Mouse (Mus musculus) midbrain, embryonic 10.5 days (tissue): ENCODE measurements around the gene Vipr2. TPM values are rescaled to one million over a fixed set of nuclear protein-coding genes. Genes with fewer than 3 reads are reported as not detected.
A peak's percentile ranks its signal among the peaks of the same experiment; 100 is the strongest.

Experiments
- DNase-seq: peaks from one replicate; pipeline ENCODE4 v3.0.0-alpha.2; 2017; ENCODE audit warnings: low spot score
- H3K27ac ChIP-seq: fragments of 300-500 bp; sonication (generic); replicated peaks from 2 replicates; pipeline ENCODE4 v1.5.1; 2016; ENCODE audit warnings: mild to moderate bottlenecking
- H3K27me3 ChIP-seq: fragments of 300-500 bp; sonication (generic); 2 replicates; pipeline ENCODE4 v1.6.1; 2016; ENCODE audit warnings: low read depth, mild to moderate bottlenecking; ENCODE audit not compliant: poor library complexity, severe bottlenecking
- H3K36me3 ChIP-seq: fragments of 300-500 bp; sonication (generic); 2 replicates; pipeline ENCODE4 v1.6.1; 2016; ENCODE audit warnings: mild to moderate bottlenecking, moderate library complexity
- H3K4me1 ChIP-seq: fragments of 300-500 bp; sonication (generic); 2 replicates; pipeline ENCODE4 v1.6.1; 2016
- H3K4me3 ChIP-seq: fragments of 300-500 bp; sonication (generic); 2 replicates; pipeline ENCODE4 v1.5.1; 2016; ENCODE audit warnings: mild to moderate bottlenecking, moderate library complexity
- H3K9me3 ChIP-seq: fragments of 300-500 bp; sonication (generic); replicated peaks from 2 replicates; pipeline ENCODE4 v1.6.1; 2016; ENCODE audit warnings: mild to moderate bottlenecking
- WGBS: fragments of 180-500 bp; shearing (Covaris S2); methylation state at CpG from one replicate; pipeline ENCODE4 v1.1.7; 2016; 5-methylcytosine and 5-hydroxymethylcytosine counted together
- polyA plus RNA-seq: library from polyadenylated mRNA; unstranded; fragments of >200 nt; fragmentation: Nextera tagmentation; extraction: Ambion mirVana; gene quantifications from 2 replicates; pipeline ENCODE4 v1.2.1, GENCODE M21; 2016

The Vipr2 gene
- polyA plus RNA-seq, 1 experiment from 2014 or later, result 2.9 TPM

DNA sequence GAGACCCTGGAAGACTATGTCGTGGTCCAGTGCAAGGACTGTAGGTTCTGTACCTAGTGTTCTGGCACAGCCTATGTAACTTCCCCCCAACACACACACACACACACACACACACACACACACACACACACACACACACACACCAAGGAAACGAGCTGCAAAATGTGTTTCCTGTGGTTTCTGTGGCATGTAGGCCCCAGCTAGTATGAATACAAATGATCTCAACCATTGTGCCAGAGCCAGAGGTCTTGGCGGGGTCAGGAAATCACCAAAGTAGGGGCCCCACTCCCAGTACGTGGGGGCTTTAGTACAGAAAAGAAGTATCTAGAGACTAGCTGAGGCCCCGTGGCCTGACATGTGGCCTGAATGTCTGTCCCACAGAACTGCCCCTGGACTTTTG lies 67.7 kb downstream of the Vipr2 start:
- DNase-seq, result no peak
- H3K27ac ChIP-seq, result peak overlapping the region; percentile 80; the same call in 1 of the 2 replicates
- peaks cover 39% of the 10 kb centered on the region for H3K4me1 ChIP-seq
- H3K4me3 ChIP-seq, result no peak overlapping the region
- H3K9me3 ChIP-seq, result no peaks in the 10 kb centered on the region
- no peaks in the 10 kb centered on the region for H3K36me3 ChIP-seq
- WGBS, result 62% methylated on average over 5 of the region's 5 CpGs
- no peaks in the 10 kb centered on the region for H3K27me3 ChIP-seq

DNA sequence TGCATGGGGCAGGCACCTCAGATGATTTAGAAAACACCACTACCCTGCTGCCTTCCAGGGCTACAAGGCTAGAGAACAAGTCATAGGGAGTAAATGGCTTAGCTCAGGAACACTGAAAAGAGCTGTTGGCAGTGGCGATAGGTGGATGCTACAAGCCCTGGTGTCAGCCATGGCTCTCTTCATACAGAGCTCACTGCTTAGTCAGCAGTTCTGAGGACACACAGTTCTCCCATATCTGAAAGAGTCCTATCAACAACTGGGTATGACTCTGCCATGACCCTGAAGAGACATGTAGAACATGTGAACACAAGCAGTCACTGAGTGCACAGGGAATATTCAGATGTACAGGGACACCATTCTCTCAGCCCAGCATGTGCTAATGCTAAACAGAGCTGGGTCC lies 68.2 kb downstream of the Vipr2 start:
- H3K27me3 ChIP-seq, result no peaks in the 10 kb centered on the region
- H3K9me3 ChIP-seq, result no peaks in the 10 kb centered on the region
- peaks cover 35% of the 10 kb centered on the region for H3K4me1 ChIP-seq
- WGBS, result 93% methylated on average over 1 of the region's 1 CpGs
- no peak overlapping the region for H3K4me3 ChIP-seq
- no peak for DNase-seq
- no peaks in the 10 kb centered on the region for H3K36me3 ChIP-seq
- peak overlapping the region; percentile 80; the same call in 1 of the 2 replicates for H3K27ac ChIP-seq

DNA sequence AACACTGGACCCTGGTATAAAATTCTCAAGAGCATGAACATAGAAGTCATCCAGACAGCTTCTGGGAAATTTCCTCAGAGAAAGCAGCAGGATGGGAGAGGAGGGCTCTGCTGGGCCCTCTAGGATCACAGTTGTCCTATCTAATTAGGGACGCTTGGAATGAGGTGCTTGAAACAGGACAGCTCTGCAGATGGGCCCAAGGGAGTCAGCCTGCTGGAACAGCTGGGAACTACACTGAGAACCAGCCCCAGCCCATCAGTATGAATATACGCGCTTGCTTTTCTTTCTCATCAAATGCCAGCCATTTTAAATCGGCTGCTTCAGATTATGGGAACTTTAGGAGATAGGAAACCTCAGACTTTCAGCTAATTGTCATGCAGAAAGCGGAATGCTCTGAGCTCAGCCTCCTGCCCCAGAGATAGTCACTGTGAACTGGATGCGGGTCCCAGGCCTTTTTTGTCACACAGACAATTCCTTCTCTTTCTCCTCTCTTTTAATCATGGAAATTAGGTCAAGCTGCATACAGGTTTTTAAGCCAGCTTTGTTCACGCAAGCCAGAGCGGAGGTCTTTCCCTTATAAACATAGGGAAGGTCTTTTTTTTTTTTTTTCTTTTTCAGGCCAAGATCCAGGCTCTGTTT lies 69.6 kb downstream of the Vipr2 start:
- WGBS, result 26% methylated on average over 8 of the region's 8 CpGs
- Histone ChIP-seq H3K4me3 (no peak overlapping the region), H3K27ac (peak overlapping the region; percentile 80), H3K4me1 (peaks cover 35% of the 10 kb centered on the region), H3K36me3 (no peaks in the 10 kb centered on the region), H3K9me3 (no peaks in the 10 kb centered on the region), H3K27me3 (no peaks in the 10 kb centered on the region)
- DNase-seq, result peak; percentile 53

DNA sequence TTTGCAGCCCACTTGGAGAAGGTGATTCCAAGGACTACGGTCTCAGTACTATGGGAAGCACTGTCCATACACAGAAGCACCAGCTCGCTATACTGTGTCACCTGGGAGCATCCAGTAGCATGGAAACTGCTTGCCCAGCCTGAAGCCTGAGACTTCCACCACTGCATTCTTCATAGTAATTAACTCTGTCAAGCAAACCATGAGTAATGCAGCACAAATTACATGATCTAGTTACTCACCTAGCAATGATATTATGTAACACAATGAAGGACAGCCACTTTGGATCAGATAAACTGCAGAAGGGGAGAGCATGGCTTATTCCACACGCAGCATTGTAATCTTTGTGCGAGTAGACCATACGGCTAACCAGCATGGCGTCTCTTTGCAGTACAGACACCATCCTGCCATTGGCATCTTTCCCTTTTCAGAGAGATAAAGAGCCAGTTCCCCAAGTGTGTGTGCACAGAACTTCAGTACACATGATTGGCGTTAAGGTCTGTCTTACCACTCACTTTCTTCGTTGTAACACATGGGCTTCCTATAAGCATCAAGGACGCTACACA lies 75.4 kb downstream of the Vipr2 start:
- H3K4me1 ChIP-seq, result peaks cover 5% of the 10 kb centered on the region
- no peaks in the 10 kb centered on the region for H3K27me3 ChIP-seq
- no peak for DNase-seq
- no peaks in the 10 kb centered on the region for H3K9me3 ChIP-seq
- H3K27ac ChIP-seq, result no peak overlapping the region
- H3K36me3 ChIP-seq, result no peaks in the 10 kb centered on the region
- WGBS, result 92% methylated on average over 9 of the region's 9 CpGs
- H3K4me3 ChIP-seq, result no peak overlapping the region

DNA sequence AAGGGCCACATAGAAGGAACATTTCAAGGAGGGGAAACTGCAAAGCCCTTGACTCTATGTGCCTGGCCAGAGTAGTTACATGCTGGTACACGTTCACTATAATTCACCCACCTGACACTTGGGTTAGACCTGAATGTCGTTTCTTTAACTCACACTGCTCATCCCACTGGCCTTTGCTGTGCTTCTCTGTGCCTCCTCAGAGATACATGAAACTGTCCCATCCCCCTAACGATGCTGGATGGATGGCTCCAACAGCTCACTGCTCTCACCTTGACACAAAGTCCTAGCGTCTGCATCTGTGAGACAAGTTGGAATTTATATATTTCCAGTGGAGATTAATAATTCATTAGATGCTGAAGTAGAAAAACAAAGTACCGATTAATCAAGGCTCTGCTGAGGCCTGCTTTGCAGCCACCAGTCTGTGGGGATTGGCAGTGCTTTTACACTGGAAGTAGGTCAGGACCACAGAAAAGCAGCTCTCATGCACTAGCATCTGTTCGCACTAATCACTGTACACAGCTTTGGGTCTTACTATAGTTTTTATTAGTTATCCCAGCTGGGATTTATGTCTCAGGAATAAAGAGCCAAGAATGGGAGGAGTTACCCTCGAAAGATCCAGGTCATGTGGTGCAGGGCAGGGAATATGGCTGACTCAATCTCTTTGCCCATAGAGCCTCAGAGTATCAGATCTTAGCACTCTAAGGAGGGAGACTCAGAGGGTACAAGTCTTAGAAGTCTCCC lies 79.4 kb downstream of the Vipr2 start:
- H3K9me3 ChIP-seq, result no peaks in the 10 kb centered on the region
- H3K27ac ChIP-seq, result no peak overlapping the region
- H3K27me3 ChIP-seq, result no peaks in the 10 kb centered on the region
- no peaks in the 10 kb centered on the region for H3K4me1 ChIP-seq
- 89% methylated on average over 7 of the region's 7 CpGs for WGBS
- H3K4me3 ChIP-seq, result no peak overlapping the region
- no peaks in the 10 kb centered on the region for H3K36me3 ChIP-seq
- DNase-seq, result no peak

DNA sequence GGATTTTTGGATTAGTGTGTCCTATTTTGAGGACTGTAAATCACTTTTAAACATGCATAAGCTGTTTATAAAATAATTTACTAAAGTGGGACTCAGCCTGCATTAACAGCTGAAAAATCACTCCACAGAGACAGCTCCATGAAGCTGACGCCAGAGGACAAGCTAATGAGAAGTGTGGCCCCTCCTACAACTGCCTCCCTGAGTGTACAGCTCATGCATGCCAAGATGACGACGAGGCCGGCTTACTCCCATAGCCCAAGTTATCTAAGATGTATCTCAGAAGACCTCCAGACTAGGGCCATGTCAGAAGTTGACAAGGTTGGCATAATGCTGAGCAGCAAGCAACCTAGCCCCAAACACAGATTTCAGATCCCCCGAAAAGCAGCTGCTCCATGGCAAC lies 81.7 kb downstream of the Vipr2 start:
- no peak overlapping the region for H3K27ac ChIP-seq
- no peaks in the 10 kb centered on the region for H3K4me1 ChIP-seq
- 90% methylated on average over 5 of the region's 5 CpGs for WGBS
- no peak for DNase-seq
- no peak overlapping the region for H3K4me3 ChIP-seq
- H3K27me3 ChIP-seq, result no peaks in the 10 kb centered on the region
- H3K9me3 ChIP-seq, result no peaks in the 10 kb centered on the region
- no peaks in the 10 kb centered on the region for H3K36me3 ChIP-seq

DNA sequence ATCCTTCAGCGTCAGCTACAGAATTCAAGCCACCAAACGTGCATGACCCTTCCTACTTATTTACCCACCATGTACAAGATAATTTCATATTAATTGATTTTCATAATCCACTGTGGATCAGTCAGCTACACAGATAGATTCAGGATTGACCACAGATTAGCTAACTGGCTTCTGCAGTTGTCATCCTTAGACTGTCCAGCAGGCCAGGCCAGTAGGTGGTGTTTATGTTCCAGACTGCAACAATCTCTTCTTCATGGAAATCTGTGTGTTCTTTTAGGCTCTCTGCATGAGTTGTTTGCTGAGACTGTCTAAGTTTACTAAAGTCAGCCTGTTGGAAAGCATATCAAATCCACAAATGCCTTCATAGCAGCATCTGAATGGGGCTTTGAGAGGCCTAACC lies 82.2 kb downstream of the Vipr2 start:
- H3K36me3 ChIP-seq, result no peaks in the 10 kb centered on the region
- no peaks in the 10 kb centered on the region for H3K9me3 ChIP-seq
- H3K27me3 ChIP-seq, result no peaks in the 10 kb centered on the region
- H3K4me3 ChIP-seq, result no peak overlapping the region
- H3K4me1 ChIP-seq, result no peaks in the 10 kb centered on the region
- DNase-seq, result no peak
- 93% methylated on average over 2 of the region's 2 CpGs for WGBS
- H3K27ac ChIP-seq, result no peak overlapping the region

DNA sequence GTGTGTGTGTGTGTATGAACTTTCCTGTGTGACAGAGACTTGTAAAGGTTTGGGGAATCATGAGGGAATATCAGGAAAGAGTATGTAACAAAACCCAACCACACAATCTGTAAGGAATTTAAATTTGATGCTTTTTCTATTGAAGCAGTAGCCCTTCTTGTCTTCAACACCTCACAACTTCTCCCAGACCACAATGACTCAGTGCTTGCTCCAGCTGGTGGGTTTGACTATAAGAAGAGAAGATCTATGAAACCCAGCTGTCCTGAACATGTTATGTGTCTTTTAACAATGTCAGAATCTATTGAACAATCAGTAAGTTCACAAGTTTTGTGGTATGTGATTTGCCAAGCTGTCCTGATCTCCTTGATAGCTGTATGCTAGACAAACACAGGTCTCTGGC lies 87.8 kb downstream of the Vipr2 start:
- Histone ChIP-seq H3K27ac (no peak overlapping the region), H3K4me1 (no peaks in the 10 kb centered on the region), H3K9me3 (no peaks in the 10 kb centered on the region), H3K4me3 (no peak overlapping the region), H3K27me3 (no peaks in the 10 kb centered on the region), H3K36me3 (no peaks in the 10 kb centered on the region)
- DNase-seq, result no peak

DNA sequence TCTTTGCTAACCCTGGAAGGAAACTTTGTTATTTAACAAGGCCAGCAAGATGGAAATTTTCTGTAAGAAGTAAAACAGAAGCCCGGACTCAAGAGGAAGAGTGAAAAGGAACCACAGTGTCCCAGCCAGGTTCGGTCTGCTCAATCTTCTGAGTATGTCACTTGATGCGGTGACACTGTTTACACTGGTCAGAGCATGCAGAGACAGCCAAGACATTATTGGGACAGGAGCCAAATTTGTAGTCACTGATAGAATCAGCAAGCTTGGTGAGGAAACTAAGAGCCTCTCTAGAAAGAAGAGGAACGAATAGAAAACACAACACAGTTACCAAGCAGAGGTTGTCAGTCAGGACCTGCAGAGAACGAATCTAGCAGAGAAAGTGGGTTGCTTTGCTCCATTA lies 92.1 kb downstream of the Vipr2 start:
- 88% methylated on average over 5 of the region's 5 CpGs for WGBS
- Histone ChIP-seq H3K27me3 (no peaks in the 10 kb centered on the region), H3K4me3 (no peak overlapping the region), H3K4me1 (no peaks in the 10 kb centered on the region), H3K27ac (no peak overlapping the region), H3K9me3 (no peaks in the 10 kb centered on the region), H3K36me3 (no peaks in the 10 kb centered on the region)
- DNase-seq, result no peak

DNA sequence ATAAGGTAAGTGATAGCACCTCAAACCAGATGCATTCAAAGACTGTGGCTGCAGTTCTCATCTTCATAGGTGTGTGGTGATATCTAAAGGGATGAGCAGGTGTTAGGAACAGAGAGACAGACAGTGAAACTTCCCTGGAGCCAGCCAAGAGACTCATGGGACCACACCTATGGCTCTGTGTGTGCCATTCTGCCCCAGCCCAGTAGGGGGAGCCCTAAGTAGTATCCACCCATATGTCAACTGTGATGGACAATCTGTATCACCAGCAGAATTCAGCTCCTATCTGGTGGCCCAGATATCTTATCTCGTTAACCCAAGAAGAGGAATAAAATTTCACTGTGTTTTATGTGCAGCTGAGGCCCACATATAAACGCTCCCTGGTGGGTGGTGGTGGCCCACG lies 99.4 kb downstream of the Vipr2 start:
- no peak overlapping the region for H3K27ac ChIP-seq
- no peaks in the 10 kb centered on the region for H3K27me3 ChIP-seq
- no peak for DNase-seq
- 94% methylated on average over 3 of the region's 3 CpGs for WGBS
- H3K4me1 ChIP-seq, result no peaks in the 10 kb centered on the region
- H3K36me3 ChIP-seq, result no peaks in the 10 kb centered on the region
- H3K4me3 ChIP-seq, result no peak overlapping the region
- no peaks in the 10 kb centered on the region for H3K9me3 ChIP-seq

DNA sequence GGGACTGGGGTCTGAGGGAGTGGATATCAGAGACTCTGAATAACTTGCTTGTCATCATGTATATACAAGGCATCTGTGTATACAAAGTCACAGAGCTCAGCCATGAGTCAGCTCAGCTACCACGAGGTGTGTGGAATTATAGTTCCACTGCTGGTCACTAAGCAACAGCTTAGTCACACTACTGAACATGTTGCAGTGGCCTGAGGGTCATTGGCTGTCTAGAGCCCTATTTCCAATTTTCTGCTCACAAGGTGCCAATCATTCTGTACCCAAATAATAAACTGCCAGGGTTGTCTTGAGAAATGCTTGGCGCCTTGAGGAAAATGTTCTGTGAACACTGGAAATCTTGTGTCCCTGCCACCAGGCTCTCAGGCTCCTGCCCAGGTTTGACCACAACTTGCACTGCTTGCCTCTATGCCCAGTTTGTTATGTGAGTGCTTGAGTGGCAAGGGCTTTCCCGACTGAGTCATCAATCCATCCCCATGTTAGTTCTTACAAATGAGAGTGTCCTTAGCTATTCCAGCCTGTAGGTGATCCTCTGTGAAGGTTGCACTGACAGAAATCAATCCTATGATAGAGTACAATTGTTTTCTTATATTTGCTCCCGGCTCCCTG lies 104.0 kb downstream of the Vipr2 start:
- Histone ChIP-seq H3K4me3 (no peak overlapping the region), H3K9me3 (no peaks in the 10 kb centered on the region), H3K36me3 (no peaks in the 10 kb centered on the region), H3K27me3 (no peaks in the 10 kb centered on the region), H3K4me1 (no peaks in the 10 kb centered on the region), H3K27ac (no peak overlapping the region)
- 77% methylated on average over 4 of the region's 4 CpGs for WGBS
- no peak for DNase-seq

DNA sequence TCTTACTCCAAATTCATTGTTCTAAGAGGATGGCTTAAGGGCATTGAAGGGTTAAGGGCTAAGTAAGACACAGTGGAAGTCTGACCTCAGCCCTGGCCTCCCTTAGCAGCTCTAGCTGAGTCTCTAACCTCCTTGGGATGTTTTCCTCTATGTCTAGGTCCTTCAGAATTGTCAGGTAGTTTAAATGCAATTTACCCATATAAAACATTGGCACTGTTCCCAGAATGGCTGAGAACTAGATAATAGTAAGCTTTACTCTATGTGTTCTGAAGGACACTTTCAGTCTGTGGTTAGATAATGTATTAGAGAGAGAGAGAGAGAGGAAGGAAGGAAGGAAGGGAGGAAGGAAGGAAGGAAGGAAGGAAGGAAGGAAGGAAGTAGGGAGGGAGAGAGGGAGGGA lies 104.8 kb downstream of the Vipr2 start:
- H3K27me3 ChIP-seq, result no peaks in the 10 kb centered on the region
- no peak overlapping the region for H3K27ac ChIP-seq
- H3K4me1 ChIP-seq, result no peaks in the 10 kb centered on the region
- H3K36me3 ChIP-seq, result no peaks in the 10 kb centered on the region
- H3K9me3 ChIP-seq, result no peaks in the 10 kb centered on the region
- DNase-seq, result no peak
- H3K4me3 ChIP-seq, result no peak overlapping the region
